Mouse (Mus musculus) embryo, embryonic 9.5 days (tissue): ENCODE results near the gene 4930519G04Rik.
"Not testable (repeated sequence)": the region's sequence is repeated elsewhere in the genome, so short reads cannot be mapped to it uniquely, and the experiment has no call there.

Experiments used
- DNase-seq: peaks from one replicate; pipeline ENCODE4 v3.0.0-alpha.2; 2017; ENCODE audit errors: extremely low spot score

Gene 4930519G04Rik

GRCm38 (mm10) chr5:114913686-114914085 is 60.2 kb downstream of the 4930519G04Rik start:
- DNase-seq, result no peak

- no peak for DNase-seq
These were observed 61.4 kb downstream of the 4930519G04Rik start for GRCm38 (mm10) chr5:114914855-114915254.

GRCm38 (mm10) chr5:114915854-114916253 is 62.4 kb downstream of the 4930519G04Rik start:
- DNase-seq, result no peak

GRCm38 (mm10) chr5:114916777-114917176 is 63.3 kb downstream of the 4930519G04Rik start:
- no peak for DNase-seq

- not testable (repeated sequence) for DNase-seq
These were observed 63.9 kb downstream of the 4930519G04Rik start for GRCm38 (mm10) chr5:114917357-114917756.

- no peak for DNase-seq
These were observed 68.3 kb downstream of the 4930519G04Rik start for GRCm38 (mm10) chr5:114921551-114922365.

GRCm38 (mm10) chr5:114922366-114922731 is 68.9 kb downstream of the 4930519G04Rik start:
- no peak for DNase-seq

GRCm38 (mm10) chr5:114922998-114923473 is 69.6 kb downstream of the 4930519G04Rik start, which contains the start of gene Oasl1:
Gene Oasl1 (plus strand): TSS chr5:114923240.
- no peak for DNase-seq

- DNase-seq, result no peak
These were observed 72.8 kb downstream of the 4930519G04Rik start for GRCm38 (mm10) chr5:114926153-114926684.

GRCm38 (mm10) chr5:114926753-114927152 is 73.3 kb downstream of the 4930519G04Rik start:
- DNase-seq, result no peak

GRCm38 (mm10) chr5:114931626-114932025 is 78.2 kb downstream of the 4930519G04Rik start:
- no peak for DNase-seq

- no peak for DNase-seq
These were observed 79.7 kb downstream of the 4930519G04Rik start for GRCm38 (mm10) chr5:114933206-114933605.
